Mouse (Mus musculus) intestine, embryonic 14.5 days (tissue): ENCODE results near the gene Pptc7. TPM values are rescaled to one million over a fixed set of nuclear protein-coding genes. Genes with fewer than 3 reads are reported as not detected.

Experiments
- polyA plus RNA-seq: library from polyadenylated mRNA; unstranded; fragments of >200 nt; fragmentation: Nextera tagmentation; extraction: Ambion mirVana; gene quantifications from 2 replicates; pipeline ENCODE4 v1.2.1, GENCODE M21; 2014

Pptc7 gene
- polyA plus RNA-seq, 1 experiment from 2014 or later, result 10.8 TPM

Other genes starting within 250 kb of the Pptc7 start
- 13.2 and 14.6 TPM in 2 replicates for gene Cux2, start 234.3 kb upstream of the Pptc7 start, polyA plus RNA-seq
- gene Myl2, start 183.4 kb upstream of the Pptc7 start, polyA plus RNA-seq, result not detected in 2 replicates
- 0.32 TPM in 1 of 2 replicates, not detected in the other for gene Ccdc63, start 143.5 kb upstream of the Pptc7 start, polyA plus RNA-seq
- 259 and 270 TPM in 2 replicates for gene Ppp1cc, start 126.1 kb upstream of the Pptc7 start, polyA plus RNA-seq
- 4.7 and 6.7 TPM in 2 replicates for gene Hvcn1, start 77.6 kb upstream of the Pptc7 start, polyA plus RNA-seq
- 4.2 and 4.4 TPM in 2 replicates for gene Tctn1, start 19.9 kb upstream of the Pptc7 start, polyA plus RNA-seq
- 10.7 and 11.3 TPM in 2 replicates for gene Rad9b, start 69.9 kb downstream of the Pptc7 start, polyA plus RNA-seq
- gene Vps29, start 70.0 kb downstream of the Pptc7 start, polyA plus RNA-seq, result 243 and 254 TPM in 2 replicates
- 66.5 and 67.9 TPM in 2 replicates for gene Gpn3, start 87.5 kb downstream of the Pptc7 start, polyA plus RNA-seq
- gene Fam216a, start 88.0 kb downstream of the Pptc7 start, polyA plus RNA-seq, result 61.2 and 68.4 TPM in 2 replicates
- gene Arpc3, start 107.5 kb downstream of the Pptc7 start, polyA plus RNA-seq, result 39.3 and 44.0 TPM in 2 replicates
- gene Anapc7, start 137.3 kb downstream of the Pptc7 start, polyA plus RNA-seq, result 24.1 and 28.1 TPM in 2 replicates
- 39.6 and 43.4 TPM in 2 replicates for gene Atp2a2, start 217.9 kb downstream of the Pptc7 start, polyA plus RNA-seq